Mouse (Mus musculus): ENCODE results near the gene Coa7.
"Not testable (repeated sequence)": the region's sequence is repeated elsewhere in the genome, so short reads cannot be mapped to it uniquely, and the experiment has no call there.

DNA sequence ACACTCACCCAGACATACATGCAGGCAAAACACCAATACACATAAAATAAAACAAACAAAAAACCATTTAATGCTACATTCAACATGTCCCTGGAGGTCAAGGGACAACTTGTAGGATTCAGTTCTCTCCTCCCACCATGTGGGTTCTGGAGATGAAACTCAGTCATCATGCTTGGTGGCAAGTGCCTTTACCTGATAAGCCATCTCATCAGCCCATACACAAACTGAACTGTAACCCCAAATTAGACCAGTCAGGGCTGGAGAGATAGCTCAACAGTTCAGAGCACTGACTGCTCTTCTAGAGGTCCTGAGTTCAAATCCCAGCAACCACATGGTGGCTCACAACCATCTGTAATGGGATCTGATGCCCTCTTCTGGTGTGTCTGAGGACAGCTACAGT, 25.7 kb downstream of the Coa7 start:
- TF ChIP-seq POLR2A (IDR thresholded peaks at IDR 0.05; ENCODE audit: borderline replicate concordance, insufficient read depth, low read length); CTCF (IDR thresholded peaks at IDR 0.05; ENCODE audit: borderline replicate concordance, insufficient read depth, low read depth, low read length): not testable (repeated sequence)

Measured in cerebellum, adult 2 months (tissue).